Mouse (Mus musculus) hindbrain, embryonic 13.5 days (tissue): ENCODE measurements around the gene Mtnr1a. TPM values are rescaled to one million over a fixed set of nuclear protein-coding genes. Genes with fewer than 3 reads are reported as not detected.
A peak's percentile ranks its signal among the peaks of the same experiment; 100 is the strongest.

Experiments used
- ATAC-seq: fragments of 200-750 bp; cut with Nextera tagmentation; 2 replicates; pipeline ENCODE4 v1.8.0; 2017; ENCODE audit warnings: moderate TSS enrichment; ENCODE audit not compliant: low FRiP score
- H3K27ac ChIP-seq: fragments of 300-500 bp; sonication (generic); 2 replicates; pipeline ENCODE4 v1.5.1; 2015; ENCODE audit warnings: inconsistent platforms, mild to moderate bottlenecking, moderate library complexity
- H3K27me3 ChIP-seq: fragments of 300-500 bp; sonication (generic); 2 replicates; pipeline ENCODE4 v1.6.1; 2015; ENCODE audit warnings: mild to moderate bottlenecking, inconsistent platforms
- H3K36me3 ChIP-seq: fragments of 300-500 bp; sonication (generic); 2 replicates; pipeline ENCODE4 v1.6.1; 2015; ENCODE audit warnings: mild to moderate bottlenecking, inconsistent platforms
- H3K4me1 ChIP-seq: fragments of 300-500 bp; sonication (generic); replicated peaks from 2 replicates; pipeline ENCODE4 v1.6.1; 2015; ENCODE audit warnings: inconsistent platforms
- H3K4me2 ChIP-seq: fragments of 300-500 bp; sonication (generic); 2 replicates; pipeline ENCODE4 v1.6.1; 2015; ENCODE audit warnings: inconsistent platforms, mild to moderate bottlenecking, moderate library complexity
- H3K4me3 ChIP-seq: fragments of 300-500 bp; sonication (generic); 2 replicates; pipeline ENCODE4 v1.5.1; 2015; ENCODE audit warnings: mild to moderate bottlenecking, inconsistent platforms
- H3K9ac ChIP-seq: fragments of 300-500 bp; sonication (generic); 2 replicates; pipeline ENCODE4 v1.6.1; 2015; ENCODE audit warnings: mild to moderate bottlenecking, inconsistent platforms
- H3K9me3 ChIP-seq: fragments of 300-500 bp; sonication (generic); 2 replicates; pipeline ENCODE4 v1.6.1; 2016; ENCODE audit warnings: inconsistent platforms
- WGBS: fragments of 180-500 bp; shearing (Covaris S2); methylation state at CpG from one replicate; pipeline ENCODE4 v1.1.7; 2015; 5-methylcytosine and 5-hydroxymethylcytosine counted together
- polyA plus RNA-seq: library from polyadenylated mRNA; unstranded; fragments of >200 nt; fragmentation: Nextera tagmentation; extraction: Ambion mirVana; gene quantifications from 2 replicates; pipeline ENCODE4 v1.2.1, GENCODE M21; 2015

Mtnr1a gene
- polyA plus RNA-seq, 1 experiment from 2014 or later = 0.21 TPM

DNA sequence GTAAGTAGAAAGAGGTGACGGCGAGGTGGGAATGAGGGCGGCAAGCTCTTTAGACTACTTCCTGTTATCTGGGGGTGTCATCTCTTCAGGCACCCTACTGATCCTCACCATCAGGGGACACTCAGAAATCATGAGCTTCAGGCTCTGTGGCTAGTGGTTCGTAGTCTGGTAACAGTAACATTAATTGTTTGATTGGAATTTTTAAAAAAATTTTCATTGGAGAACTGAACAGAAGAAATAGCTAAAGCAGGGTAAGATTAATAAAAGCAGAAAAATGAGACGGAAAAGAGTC, 41.8 kb downstream of the Mtnr1a start:
- Histone ChIP-seq H3K27me3 (no peaks in the 10 kb centered on the region), H3K9ac (no peak overlapping the region), H3K27ac (no peak overlapping the region), H3K36me3 (no peaks in the 10 kb centered on the region), H3K9me3 (no peaks in the 10 kb centered on the region), H3K4me3 (peak overlapping the region; percentile 26; the same call in 1 of the 2 replicates), H3K4me1 (peaks cover 20% of the 10 kb centered on the region), H3K4me2 (peak overlapping the region; percentile 57)
- ATAC-seq = 0 out of 2 replicates have a peak, but pooled peaks have one; percentile 29
- 52% methylated on average over 5 of the region's 5 CpGs for WGBS

DNA sequence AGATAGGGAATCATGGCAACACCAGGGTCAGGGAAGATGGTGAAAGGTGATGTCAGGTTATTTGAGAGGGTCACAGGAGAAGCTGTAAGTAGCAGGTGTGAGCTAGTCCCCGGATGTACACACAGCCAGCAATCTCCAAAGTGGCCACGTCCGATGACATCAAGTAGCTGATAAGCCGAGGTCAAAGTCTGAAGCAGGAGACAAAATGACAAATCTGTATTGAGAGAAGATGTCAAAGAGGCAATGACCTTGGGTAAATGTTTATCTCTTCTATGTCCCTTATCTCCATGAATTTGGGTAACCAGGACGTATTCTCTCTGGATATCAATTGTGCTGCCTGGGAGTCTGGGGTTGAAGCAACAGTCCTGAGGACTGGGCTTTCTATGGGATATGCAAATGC, 42.9 kb downstream of the Mtnr1a start:
- no peaks in the 10 kb centered on the region for H3K27me3 ChIP-seq
- no peak overlapping the region for H3K4me2 ChIP-seq
- H3K4me1 ChIP-seq = peaks cover 20% of the 10 kb centered on the region
- no peak overlapping the region for H3K9ac ChIP-seq
- H3K4me3 ChIP-seq = no peak overlapping the region
- no peaks in the 10 kb centered on the region for H3K9me3 ChIP-seq
- no peak overlapping the region for H3K27ac ChIP-seq
- H3K36me3 ChIP-seq = no peaks in the 10 kb centered on the region
- 89% methylated on average over 5 of the region's 5 CpGs for WGBS
- ATAC-seq = no peak

- no peaks in the 10 kb centered on the region for H3K4me1 ChIP-seq
- ATAC-seq = no peak
- H3K9me3 ChIP-seq = no peaks in the 10 kb centered on the region
- no peaks in the 10 kb centered on the region for H3K36me3 ChIP-seq
- 75% methylated on average over 3 of the region's 3 CpGs for WGBS
- H3K27ac ChIP-seq = no peak overlapping the region
- no peaks in the 10 kb centered on the region for H3K27me3 ChIP-seq
- no peak overlapping the region for H3K4me2 ChIP-seq
- no peak overlapping the region for H3K9ac ChIP-seq
- no peak overlapping the region for H3K4me3 ChIP-seq
Measured at GRCm38 (mm10) chr8:45117588-45117987, 48.7 kb downstream of the Mtnr1a start.

DNA sequence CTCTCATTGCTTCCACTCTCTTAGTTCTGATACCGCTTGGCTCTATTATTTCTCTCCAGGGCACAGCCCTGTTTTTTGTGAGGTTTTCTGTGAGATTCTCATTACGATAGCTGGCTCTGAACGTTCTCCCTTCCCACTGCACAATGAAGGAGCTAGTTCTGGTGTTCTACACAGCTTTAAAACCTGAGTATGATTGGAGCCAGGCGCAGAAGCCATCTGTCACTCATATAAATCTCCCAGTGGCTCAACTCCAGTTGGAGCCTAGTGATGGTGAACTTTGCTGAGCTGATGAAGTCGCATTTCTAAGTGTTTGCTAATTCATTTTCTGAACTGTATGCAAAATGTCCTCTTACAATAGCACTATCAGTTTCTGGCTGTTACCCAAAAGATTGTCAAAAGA, 56.7 kb downstream of the Mtnr1a start:
- ATAC-seq = no peak
- no peaks in the 10 kb centered on the region for H3K27me3 ChIP-seq
- H3K9me3 ChIP-seq = no peaks in the 10 kb centered on the region
- no peak overlapping the region for H3K4me3 ChIP-seq
- no peaks in the 10 kb centered on the region for H3K36me3 ChIP-seq
- no peaks in the 10 kb centered on the region for H3K4me1 ChIP-seq
- H3K4me2 ChIP-seq = no peak overlapping the region
- no peak overlapping the region for H3K27ac ChIP-seq
- 69% methylated on average over 5 of the region's 5 CpGs for WGBS
- H3K9ac ChIP-seq = no peak overlapping the region

Other genes with a start within 250 kb of the Mtnr1a start
- gene Fat1, start 133.7 kb upstream of the Mtnr1a start, polyA plus RNA-seq = 12.7 and 13.9 TPM in 2 replicates
- gene F11, start 192.9 kb downstream of the Mtnr1a start, polyA plus RNA-seq = not detected in 2 replicates
- not detected in 2 replicates for gene Klkb1, start 225.7 kb downstream of the Mtnr1a start, polyA plus RNA-seq
- not detected in 2 replicates for gene Gm45753, start 239.3 kb downstream of the Mtnr1a start, polyA plus RNA-seq